Mouse (Mus musculus) mouse embryonic stem cell (cell line): ENCODE data around the gene Ccl3.

Source experiments
- in situ Hi-C, 2 experiments: fragments of 300-500 bp; cut with MboI; formaldehyde crosslinking; loops; 1 replicate in 1 of 2; 3 replicates in 1 of 2; pipeline ENCODE4 v1.14.3; 2019 to 2020; ENCODE audit warnings: low sequenced_read_pairs in 2 of 2, low pct_unique_long_range_greater_than_20kb in 1 of 2, mixed read lengths in 1 of 2; ENCODE audit not compliant: unreplicated experiment in 1 of 2

Ccl3 gene

GRCm38 (mm10) chr11:83631065-83631464, 18.1 kb downstream of the Ccl3 start:
- in situ Hi-C loops = no loop called here

DNA sequence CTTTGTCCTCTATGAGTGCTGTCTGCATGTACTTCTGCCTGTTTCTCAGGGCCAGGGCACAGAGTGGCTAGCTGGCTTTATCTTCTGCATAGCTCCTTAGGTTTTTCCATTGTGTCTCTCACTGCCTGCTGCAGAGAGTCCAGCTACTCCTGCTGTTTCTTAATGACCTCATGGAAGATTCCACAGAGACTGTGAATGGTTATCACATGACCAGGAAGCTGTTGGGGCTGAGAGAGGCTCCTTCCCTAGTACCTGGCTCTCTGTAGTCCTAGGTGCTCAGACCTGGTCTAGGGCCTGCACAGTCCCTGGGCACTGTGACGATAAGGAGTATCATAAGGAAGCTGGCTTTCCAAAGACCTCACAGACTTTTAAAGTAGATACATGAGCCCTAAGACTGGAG, 18.5 kb downstream of the Ccl3 start:
- in situ Hi-C loops = no loop called here

- in situ Hi-C loops = no loop called here
These were observed 20.3 kb downstream of the Ccl3 start for GRCm38 (mm10) chr11:83628808-83629207.

DNA sequence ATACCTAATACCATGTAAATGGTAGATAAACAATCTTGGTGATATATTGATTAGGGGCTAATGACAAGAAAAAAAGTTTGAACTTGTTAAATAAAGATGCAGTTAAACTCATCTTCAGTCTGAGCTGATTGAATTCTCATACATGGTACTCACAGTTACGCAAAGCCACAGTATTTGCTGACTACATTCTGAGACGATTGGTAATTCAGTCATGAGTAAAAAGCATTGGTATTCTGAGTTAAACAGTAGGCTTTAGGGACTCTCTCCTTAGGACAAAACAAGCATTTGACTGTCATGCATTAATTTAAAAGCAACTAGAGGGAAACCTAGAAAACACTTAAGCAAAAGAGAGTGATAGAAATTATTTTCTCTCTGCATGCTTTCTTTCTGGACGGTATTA, 25.6 kb downstream of the Ccl3 start:
- in situ Hi-C loops = no loop called here

DNA sequence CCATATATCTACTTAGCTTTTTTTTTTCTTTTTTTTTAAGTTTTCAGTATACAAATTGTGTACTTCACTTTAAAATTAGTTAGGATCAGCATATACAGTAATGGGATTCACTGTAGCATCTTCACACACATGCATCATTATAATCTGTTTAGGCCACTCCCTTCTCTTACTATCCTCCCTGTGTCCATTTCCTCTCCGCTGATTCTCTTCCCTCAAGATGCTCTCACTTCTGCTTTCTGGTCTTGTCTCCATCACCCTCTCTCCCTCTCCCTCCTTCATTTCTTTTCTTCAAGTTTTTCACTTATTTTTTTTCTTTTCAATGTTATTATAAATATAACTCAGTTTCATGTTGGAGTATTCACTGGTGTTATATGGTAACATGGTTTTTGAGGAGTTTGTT, 30.1 kb downstream of the Ccl3 start:
- in situ Hi-C loops = no loop called here

DNA sequence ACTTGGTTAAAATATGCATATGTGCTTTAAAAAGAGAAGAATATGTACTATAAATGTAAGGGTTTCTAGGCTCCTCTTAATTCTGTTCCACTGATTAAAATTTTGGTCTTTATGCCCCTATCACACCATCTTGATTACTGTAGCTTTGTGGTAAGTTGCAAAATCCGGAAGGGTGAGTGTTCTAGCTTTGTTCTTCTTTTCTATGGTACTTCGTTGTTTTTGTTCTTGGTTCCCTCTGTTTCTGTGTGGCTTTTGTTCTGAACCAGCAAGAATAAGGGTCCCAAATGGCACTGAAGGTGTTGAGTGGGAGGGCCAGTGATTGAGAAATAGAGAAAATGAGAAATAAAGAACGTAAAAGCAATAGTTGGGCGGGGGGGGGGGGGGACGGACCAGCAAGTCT, 30.9 kb downstream of the Ccl3 start:
- in situ Hi-C loops = no loop called here

- in situ Hi-C loops = no loop called here
These were observed 32.6 kb downstream of the Ccl3 start for GRCm38 (mm10) chr11:83616586-83616985.

DNA sequence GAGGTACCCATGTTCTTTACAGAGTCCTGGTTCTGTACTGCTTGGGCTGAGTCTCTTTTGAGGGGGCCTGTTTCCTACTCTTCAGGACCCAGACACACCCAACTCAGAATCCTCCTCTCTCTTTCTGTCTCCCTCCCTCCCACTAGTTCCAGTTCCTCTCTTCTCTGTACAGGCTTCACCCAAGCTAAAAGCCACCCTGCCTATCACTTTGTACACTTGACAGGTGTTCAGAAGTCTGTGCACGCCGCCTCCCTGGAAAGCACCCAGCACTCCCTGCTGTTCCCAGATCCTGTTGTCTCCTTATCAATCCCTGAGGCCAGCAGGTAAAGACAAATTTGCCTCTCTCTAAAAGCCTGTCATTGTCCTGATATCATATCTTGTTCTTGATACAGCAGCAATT, 38.3 kb downstream of the Ccl3 start:
- in situ Hi-C loops = no loop called here

DNA sequence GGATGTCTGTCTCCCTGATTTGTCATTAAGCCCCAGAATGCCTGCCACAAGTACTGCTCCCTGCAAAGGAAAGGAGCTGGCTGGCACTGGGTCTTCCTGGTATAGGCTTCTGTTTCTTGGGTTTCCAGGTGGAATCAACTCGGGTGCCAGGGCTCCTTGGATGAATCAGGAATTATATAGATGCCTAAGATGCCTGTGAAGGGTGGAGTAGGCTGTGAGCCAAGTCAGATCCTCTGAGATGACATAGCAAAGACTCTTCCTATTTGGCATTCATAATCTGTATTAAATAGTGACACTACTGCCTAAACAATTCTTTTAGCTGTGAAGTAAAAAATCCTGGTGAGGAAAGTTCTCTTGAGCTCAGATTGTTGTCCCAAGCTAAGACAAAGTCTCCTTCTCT, 42.8 kb downstream of the Ccl3 start:
- in situ Hi-C loops = no loop called here

DNA sequence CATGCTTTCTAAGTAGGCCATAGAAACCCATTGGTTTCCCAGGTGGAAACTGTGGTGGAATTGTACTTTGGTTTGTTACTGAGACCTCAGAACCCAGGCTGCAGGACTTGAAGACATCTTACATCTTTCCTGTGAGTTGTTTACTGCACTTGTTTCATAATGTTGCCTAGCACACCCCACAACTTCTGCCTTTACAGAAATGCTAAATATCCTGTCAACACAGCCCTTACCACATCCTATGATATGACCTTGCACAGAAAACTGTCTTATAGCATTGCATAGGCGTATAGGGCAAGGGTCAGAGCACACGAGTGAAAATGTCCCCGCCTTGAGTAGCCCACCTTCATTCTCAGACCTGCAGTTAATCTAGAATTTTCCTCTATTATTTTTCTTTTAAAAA, 43.6 kb downstream of the Ccl3 start:
- in situ Hi-C loops = no loop called here

- in situ Hi-C loops = no loop called here
These were observed 44.5 kb downstream of the Ccl3 start for GRCm38 (mm10) chr11:83604698-83605097.

DNA sequence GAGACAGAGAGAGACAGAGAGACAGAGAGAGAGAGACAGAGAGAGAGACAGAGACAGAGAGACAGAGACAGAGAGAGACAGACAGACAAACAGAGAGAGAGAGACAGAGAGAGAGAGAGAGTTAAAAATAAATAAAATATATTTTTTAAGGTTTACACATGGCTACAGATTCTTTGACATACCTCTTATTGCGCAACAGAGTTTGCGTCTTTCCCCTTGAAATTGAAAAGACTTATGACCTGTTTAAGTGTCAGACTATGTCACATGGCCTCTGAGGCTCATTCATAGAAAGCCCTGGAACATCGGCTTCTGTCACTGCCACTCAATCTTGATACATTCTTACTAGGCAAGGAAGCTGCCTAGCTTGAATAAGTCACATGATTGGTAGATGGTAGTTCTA, 45.8 kb downstream of the Ccl3 start:
- in situ Hi-C loops = no loop called here

DNA sequence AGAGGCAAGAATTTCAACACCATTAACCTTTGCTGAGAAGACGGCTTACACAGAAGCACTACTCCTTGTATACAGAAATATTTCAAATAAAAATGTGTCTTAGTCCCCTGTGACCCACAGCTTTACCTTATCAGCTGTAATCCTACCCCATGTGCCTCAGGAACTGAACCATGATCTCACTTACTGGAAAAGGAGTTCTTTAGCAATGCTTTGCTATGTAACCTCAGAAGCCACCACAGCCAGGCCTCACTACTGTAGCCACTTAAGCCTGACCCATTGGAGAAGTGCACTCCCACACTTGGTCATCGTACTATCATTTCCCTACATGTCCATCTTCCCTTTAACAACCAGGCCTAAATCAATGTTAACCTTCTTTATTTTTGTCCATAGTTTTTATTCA, 48.6 kb downstream of the Ccl3 start:
- in situ Hi-C loops = no loop called here

- in situ Hi-C loops = no loop called here
These were observed 50.2 kb downstream of the Ccl3 start for GRCm38 (mm10) chr11:83598991-83599390.

DNA sequence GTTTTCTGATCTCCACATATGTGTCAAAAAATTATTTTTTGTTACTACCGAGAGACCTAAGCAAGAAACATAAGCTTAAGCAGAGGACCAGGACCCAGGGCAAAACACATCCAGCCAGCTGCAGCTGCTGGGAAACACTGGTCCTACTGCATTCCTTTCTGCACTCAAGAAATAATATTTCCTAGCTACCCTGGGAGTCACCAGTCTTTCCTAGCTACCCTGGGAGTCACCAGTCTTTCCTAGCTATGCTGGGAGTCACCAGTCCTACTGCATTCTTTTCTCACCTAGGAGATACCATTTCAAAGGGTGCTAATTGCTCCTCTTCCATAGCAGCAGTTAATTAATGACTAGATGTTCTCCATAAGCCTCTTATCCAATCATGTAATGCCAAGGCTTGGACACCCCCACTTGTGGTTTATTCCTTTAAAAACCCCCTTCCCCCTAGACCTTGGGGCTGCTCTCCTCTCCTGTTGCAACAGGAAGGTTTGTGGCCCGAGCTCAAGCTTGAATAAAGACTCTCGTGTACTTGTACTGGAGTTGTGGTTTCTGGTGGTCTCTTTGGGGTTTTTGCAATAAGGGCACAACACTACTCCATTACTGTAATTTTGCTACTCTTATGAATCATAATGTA, 50.8 kb downstream of the Ccl3 start:
- in situ Hi-C loops = no loop called here
